Mouse (Mus musculus) spleen, adult 12 weeks (tissue): ENCODE data around the gene Gm13272.
"Not testable (repeated sequence)": the region's sequence is repeated elsewhere in the genome, so short reads cannot be mapped to it uniquely, and the experiment has no call there.

Experiments
- DNase-seq: peaks from one replicate; pipeline ENCODE4 v3.0.0; 2022; ENCODE audit warnings: low spot score

Gene Gm13272

GRCm38 (mm10) chr4:88779550-88779949, at the start of gene Gm13272:
TSS of gene Gm13272 (plus strand) at chr4:88779850.
- not testable (repeated sequence) for DNase-seq

- DNase-seq: peak; percentile 63
These were observed 41.2 kb upstream of the Gm13272 start for GRCm38 (mm10) chr4:88738480-88738879.

- DNase-seq: no peak
These were observed 40.6 kb upstream of the Gm13272 start for GRCm38 (mm10) chr4:88739036-88739435.

- DNase-seq: no peak
These were observed 38.2 kb upstream of the Gm13272 start for GRCm38 (mm10) chr4:88741426-88741825.

- DNase-seq: no peak
These were observed 36.8 kb upstream of the Gm13272 start for GRCm38 (mm10) chr4:88742771-88743371.

- no peak for DNase-seq
These were observed 35.4 kb upstream of the Gm13272 start for GRCm38 (mm10) chr4:88744207-88744606.

GRCm38 (mm10) chr4:88749926-88750325, 29.7 kb upstream of the Gm13272 start:
- no peak for DNase-seq

- not testable (repeated sequence) for DNase-seq
These were observed 24.8 kb upstream of the Gm13272 start, which contains the start of gene Gm13271 for GRCm38 (mm10) chr4:88754818-88755340. TSS of gene Gm13271 (plus strand) at chr4:88754868.

- DNase-seq: not testable (repeated sequence)
These were observed 22.8 kb upstream of the Gm13272 start for GRCm38 (mm10) chr4:88756581-88757513.

- not testable (repeated sequence) for DNase-seq
These were observed 22.0 kb upstream of the Gm13272 start for GRCm38 (mm10) chr4:88757628-88758031.

- not testable (repeated sequence) for DNase-seq
These were observed 20.9 kb upstream of the Gm13272 start for GRCm38 (mm10) chr4:88758751-88759150.

GRCm38 (mm10) chr4:88759610-88760268, 19.9 kb upstream of the Gm13272 start, which contains the start of gene Gm13283:
TSS of gene Gm13283 (plus strand) at chr4:88760119.
- not testable (repeated sequence) for DNase-seq

GRCm38 (mm10) chr4:88760431-88760830, 19.2 kb upstream of the Gm13272 start:
- DNase-seq: not testable (repeated sequence)

- not testable (repeated sequence) for DNase-seq
These were observed 17.9 kb upstream of the Gm13272 start for GRCm38 (mm10) chr4:88761776-88762175.

GRCm38 (mm10) chr4:88762341-88762740, 17.3 kb upstream of the Gm13272 start:
- not testable (repeated sequence) for DNase-seq

- DNase-seq: not testable (repeated sequence)
These were observed 16.1 kb upstream of the Gm13272 start for GRCm38 (mm10) chr4:88763384-88764018.

- DNase-seq: not testable (repeated sequence)
These were observed 6.1 kb upstream of the Gm13272 start, which contains the start of gene Gm13290 for GRCm38 (mm10) chr4:88773534-88773933. TSS of gene Gm13290 (plus strand) at chr4:88773834.

- not testable (repeated sequence) for DNase-seq
These were observed 3.0 kb upstream of the Gm13272 start, which contains the start of gene Gm13289 for GRCm38 (mm10) chr4:88776622-88777021. TSS of gene Gm13289 (plus strand) at chr4:88776922.

GRCm38 (mm10) chr4:88780320-88780719, 670 bp downstream of the Gm13272 start:
- not testable (repeated sequence) for DNase-seq

- DNase-seq: not testable (repeated sequence)
These were observed 2.2 kb downstream of the Gm13272 start, which contains the start of gene Ifnz for GRCm38 (mm10) chr4:88781831-88782230. TSS of gene Ifnz (plus strand) at chr4:88782131.

GRCm38 (mm10) chr4:88782335-88782734, 2.7 kb downstream of the Gm13272 start:
- DNase-seq: not testable (repeated sequence)
